Mouse (Mus musculus): ENCODE data around the gene Lama5.

The Lama5 gene

DNA sequence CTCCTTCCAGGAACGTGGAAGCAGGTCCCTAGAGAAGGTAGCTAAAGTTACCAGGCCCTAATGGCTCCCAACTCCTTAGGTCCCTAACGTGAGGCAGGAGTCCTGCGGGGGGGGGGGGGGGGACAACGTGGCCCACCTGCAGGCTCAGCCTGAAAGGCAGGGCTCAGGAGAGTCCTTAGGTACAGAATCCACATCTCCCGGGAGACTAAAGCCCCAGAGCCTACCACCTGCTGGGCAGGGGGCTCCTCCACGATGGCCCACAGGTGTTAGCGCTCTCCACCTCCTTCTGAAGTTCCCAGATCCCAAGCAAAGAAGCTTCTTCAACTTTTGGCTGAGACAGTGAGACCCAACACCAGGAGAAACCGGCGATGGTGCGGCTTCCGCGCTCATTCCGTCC lies 1.0 kb downstream of the Lama5 start:
- DNase-seq (ENCODE audit: low read depth, low spot score) = no peak

DNA sequence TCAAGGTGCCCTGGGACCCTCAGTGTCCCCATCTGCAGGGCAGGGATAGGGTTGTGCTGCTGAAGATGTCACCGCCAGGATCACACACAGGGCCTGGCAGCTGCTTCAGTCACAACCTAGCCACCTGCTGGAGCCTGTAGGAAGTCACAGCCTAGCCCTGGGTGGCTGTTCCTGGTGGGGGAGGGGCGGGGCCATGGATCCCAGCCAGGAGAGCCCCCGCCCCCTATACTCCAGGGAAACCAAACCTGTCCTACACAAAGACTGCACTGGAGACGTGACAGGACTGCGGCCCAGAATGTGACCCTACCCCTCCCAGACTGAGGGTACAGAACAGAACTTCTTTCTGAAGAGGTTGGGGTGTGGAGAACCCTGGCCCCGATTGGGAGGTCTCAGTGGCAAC lies 3.4 kb downstream of the Lama5 start:
- DNase-seq (ENCODE audit: low read depth, low spot score) = no peak

GRCm38 (mm10) chr2:180221051-180221450 lies 4.6 kb downstream of the Lama5 start:
- no peak for DNase-seq (ENCODE audit: low read depth, low spot score)

DNA sequence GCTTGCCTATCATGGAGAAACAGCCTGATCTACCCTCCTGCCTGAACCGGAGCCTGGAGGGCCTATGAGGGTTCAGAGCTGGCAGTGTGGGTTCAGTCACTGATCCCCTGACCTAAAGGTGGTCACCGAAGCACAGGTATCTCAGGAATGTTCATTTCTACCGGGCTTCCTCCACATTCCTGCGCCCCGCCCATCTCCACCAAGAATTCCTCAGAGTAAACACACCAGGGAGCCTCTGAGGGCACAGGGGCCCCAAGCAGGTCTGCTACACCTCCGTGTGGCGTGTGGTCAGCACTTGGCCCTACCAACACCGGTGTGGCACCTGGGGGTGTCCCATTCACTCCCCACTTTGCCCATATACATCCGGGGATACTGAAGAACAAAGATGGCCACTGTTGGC lies 5.5 kb downstream of the Lama5 start:
- DNase-seq (ENCODE audit: low read depth, low spot score) = no peak

DNA sequence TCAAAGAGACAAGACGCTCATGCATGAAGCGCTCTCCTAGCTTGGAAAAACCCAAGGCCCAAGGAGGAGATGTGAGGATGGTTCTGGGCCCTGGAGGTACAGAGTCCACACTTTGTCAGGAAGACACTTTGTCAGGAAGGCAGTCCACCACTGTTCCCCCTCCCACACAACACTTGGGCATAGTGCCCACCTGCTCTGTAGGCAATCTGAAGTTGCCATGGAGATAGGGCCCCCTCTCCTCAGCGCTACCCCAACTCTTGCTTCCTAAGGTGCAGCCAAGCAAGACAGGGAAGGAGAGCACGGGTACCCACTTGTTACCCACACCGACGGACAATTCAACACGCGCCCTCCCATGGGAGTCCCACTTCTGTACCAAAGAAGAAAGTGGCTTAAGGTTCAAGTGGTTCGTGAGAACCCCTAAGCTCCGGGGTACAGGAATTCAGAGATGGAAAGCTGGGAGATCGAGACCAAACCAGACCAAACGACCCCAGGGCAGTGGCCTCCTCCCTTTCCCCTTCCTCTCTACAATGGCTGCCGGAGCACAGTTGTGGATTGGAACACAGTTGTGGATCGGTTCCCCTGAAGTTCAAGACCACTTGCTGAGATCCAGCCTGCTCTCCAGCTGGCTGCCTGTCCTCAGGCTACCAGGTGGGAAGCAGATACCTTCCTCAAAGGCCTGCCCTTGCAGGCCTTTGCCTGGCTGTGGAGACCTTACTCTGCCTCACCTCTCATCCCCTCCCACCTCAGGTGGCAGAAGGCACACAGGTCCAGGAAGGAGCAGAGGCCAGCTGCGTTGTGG lies 6.3 kb downstream of the Lama5 start:
- no peak for DNase-seq (ENCODE audit: low read depth, low spot score)

DNA sequence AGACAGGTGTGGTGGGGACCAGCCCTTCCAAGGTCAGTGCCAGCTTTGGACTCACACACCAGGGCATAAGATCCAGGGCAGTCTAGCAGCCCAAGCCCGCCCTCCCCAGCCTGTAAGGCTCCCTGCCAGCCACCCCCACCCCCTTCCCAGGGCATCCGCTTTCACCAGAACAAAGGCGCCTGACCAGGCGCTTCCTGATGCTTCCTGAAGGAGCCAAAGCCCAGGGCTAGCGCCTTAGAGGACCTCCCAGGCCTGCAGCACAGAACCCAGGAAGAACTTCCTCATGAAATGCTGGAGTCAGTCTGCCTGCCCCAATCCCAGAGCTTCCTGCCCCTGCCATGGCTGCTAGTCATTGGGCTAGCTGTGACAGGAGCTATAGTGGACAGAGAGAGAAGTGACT lies 7.0 kb downstream of the Lama5 start:
- no peak for DNase-seq (ENCODE audit: low read depth, low spot score)

GRCm38 (mm10) chr2:180218241-180218640 lies 7.4 kb downstream of the Lama5 start:
- no peak for DNase-seq (ENCODE audit: low read depth, low spot score)

DNA sequence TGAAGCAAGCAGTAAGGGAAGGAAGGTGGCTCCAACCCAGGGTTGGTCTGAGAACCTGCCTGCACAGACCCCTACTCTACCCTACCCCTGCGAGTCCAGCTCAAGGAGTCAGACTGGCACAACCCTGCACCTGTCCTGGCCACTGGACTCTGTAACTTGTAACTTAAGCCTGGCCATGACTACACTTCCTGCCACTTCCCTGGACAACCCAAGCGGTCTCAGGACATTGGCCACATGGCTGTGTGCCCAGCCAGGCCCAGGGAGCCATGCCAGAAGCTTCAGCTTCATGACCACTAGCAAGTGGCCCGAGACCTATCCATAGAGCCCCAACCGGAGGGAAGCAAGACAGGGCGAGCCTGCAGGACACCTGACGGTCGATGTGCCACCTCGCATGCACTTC lies 8.1 kb downstream of the Lama5 start:
- DNase-seq (ENCODE audit: low read depth, low spot score) = no peak

DNA sequence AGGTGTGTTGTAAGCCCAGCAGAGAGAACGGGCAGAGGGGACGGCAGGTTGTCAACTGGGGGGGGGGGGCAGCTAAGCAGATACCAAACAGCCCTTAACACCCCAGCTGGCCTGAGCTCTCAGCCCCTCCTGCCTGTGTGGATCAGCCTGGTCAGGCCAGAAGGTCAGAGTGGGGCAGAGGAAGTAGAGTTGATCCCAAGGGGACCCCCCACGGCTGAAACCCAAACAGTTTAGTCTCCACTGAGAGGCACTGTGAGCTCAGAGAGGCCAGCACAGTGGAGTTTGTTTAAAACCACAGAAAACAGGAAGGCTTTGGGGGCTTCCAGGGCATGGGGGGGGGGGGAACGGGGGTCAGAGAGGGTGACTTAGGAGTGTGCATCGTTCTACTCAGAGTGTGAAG lies 8.7 kb downstream of the Lama5 start:
- no peak for DNase-seq (ENCODE audit: low read depth, low spot score)

DNA sequence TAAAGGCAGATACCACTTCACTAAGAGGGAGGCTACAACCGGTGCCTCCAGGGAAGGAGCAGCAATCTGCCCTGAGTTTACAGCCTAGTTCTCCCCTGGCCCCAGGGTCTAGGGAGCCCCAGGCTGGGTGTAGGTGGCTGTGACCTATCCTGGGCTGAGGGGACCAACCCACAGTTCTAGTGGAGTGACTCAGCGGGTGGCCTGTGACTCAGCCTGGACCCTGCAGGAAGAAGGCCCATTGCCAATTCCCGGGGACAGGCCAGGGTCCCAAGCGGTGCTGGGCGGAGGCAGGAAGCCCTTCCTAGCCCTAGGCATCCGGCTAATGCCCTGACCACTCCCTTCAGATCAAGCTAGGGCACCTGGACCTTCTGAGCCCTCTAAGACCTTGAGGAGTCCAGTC lies 9.7 kb downstream of the Lama5 start:
- no peak for DNase-seq (ENCODE audit: low read depth, low spot score)

DNA sequence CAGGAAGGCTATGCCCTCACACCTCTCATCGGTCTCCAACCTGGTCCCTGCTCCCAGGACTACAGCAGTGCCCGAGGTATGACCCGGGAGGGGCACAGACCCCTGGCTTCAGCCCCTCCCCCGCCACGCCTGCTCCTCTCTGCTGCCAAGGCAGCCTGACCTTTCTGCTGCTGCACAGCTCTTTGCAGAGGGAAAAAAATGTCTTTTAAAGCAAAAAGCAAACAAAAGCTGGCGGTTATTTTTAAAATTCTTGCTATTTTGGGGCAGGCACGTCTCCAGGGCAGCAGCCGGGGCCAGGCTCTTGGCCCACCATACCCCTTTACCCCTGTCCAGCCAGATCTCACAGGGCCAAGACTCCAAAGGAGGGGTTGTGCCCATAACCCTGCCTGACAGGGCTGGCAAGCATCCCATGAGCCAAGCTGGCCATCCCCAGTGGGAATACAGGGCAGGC lies 10.6 kb downstream of the Lama5 start:
- no peak for DNase-seq (ENCODE audit: low read depth, low spot score)

- DNase-seq (ENCODE audit: low read depth, low spot score) = no peak
Measured at GRCm38 (mm10) chr2:180214352-180214978, 11.2 kb downstream of the Lama5 start.

GRCm38 (mm10) chr2:180212255-180212654 lies 13.4 kb downstream of the Lama5 start:
- DNase-seq (ENCODE audit: low read depth, low spot score) = no peak

DNA sequence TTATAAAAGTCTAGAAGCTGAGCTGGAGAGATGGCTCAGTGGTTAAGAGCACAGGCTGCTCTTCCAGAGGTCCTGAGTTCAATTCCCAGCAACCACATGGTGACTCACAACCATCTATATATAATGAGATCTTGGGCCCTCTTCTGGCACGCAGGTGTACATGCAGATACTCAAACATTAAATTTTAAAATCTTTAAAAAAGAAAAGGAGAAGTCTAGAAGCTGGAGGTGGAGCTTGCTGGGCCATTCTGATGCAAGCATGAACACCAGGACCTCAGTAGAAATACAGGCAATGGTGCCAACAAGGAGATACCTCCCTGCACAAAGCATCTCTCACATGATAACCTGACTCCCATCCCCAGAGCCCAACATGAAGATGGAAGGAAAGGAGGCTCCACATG lies 16.7 kb downstream of the Lama5 start:
- DNase-seq (ENCODE audit: low read depth, low spot score) = no peak

- DNase-seq (ENCODE audit: low read depth, low spot score) = no peak
Measured at GRCm38 (mm10) chr2:180207840-180208239, 17.8 kb downstream of the Lama5 start.

DNA sequence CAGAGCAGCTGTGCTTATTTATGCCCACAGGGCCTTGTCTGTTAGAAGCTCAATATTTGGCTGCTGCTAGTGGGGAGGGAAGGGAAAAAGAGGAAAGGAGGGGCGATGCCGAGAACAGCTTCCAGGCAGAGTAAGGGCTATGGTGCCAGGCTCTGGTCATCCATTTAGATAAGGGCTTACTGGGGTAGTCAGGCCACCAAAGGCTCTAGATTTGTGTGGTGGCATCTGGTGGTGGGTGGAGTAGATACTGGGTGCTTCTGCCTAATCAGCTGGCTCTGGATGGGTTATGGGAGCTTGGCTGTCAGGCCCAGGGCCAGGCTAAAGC lies 19.7 kb downstream of the Lama5 start:
- no peak for DNase-seq (ENCODE audit: low read depth, low spot score)

DNA sequence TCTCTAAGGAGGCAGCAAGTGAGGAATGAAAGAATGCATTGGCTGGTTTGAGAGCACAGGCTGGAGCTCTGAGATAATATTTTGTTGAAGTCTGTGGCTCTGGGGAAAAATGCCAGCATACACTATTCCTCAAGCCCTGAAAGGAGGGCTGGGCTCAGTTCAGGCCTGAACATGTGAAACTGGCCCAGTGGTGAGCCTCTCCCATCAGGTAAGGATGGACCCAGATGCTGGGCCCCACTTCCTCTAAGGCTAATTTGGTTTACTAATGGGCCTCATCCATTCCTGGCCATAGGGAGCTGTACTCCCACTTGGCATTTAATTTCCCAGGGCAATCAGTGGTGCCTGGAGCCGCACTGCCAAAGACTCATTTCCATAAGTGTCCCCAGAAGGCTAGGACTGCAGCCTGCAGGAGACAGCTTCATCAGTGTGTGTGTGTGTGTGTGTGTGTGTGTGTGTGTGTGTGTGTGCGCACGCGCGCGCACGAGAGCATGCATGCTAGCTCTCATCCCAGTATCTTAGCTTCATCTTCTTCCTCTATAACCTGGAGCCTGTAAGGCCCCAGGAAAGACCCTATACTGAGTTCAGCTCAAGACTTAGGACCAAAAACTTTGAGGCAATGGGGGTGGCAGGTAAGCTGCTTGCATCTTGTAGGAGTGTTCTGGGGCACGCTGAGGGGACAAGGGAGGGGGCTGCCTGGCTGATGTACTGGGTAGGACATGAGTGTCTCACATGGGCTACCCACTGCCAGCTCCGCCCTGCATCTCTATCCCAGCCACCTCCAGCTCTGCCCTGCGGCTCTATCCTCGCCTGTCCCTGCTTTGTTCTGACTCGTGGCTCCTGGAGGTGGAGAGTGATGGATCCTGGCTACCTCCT lies 20.3 kb downstream of the Lama5 start:
- no peak for DNase-seq (ENCODE audit: low read depth, low spot score)

DNA sequence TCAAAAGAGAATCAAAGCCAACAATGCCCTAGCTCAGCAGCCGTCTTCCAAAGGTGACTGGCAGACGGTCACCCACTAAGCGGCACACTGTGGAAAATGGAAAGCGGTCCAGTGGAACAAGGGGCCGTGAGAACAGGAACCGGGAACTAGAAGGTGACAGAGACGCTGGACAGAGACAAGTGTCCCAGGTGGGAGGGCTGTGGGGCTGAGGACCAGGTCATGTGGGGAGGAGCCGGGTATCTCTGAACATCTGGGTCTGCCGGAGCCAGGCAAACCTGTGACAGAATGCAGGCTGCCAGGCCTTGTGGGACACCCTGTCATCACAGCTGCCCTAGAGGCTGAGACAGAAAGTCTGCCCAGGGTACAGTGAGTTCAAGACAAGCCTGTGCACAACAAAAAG lies 21.2 kb downstream of the Lama5 start:
- DNase-seq (ENCODE audit: low read depth, low spot score) = no peak

- no peak for DNase-seq (ENCODE audit: low read depth, low spot score)
Measured at GRCm38 (mm10) chr2:180202805-180203204, 22.9 kb downstream of the Lama5 start.

- DNase-seq (ENCODE audit: low read depth, low spot score) = no peak
Measured at GRCm38 (mm10) chr2:180202263-180202662, 23.4 kb downstream of the Lama5 start.

GRCm38 (mm10) chr2:180201303-180201702 lies 24.4 kb downstream of the Lama5 start:
- DNase-seq (ENCODE audit: low read depth, low spot score) = no peak

GRCm38 (mm10) chr2:180200681-180201080 lies 25.0 kb downstream of the Lama5 start:
- DNase-seq (ENCODE audit: low read depth, low spot score) = no peak

GRCm38 (mm10) chr2:180198782-180199181 lies 26.9 kb downstream of the Lama5 start:
- no peak for DNase-seq (ENCODE audit: low read depth, low spot score)

Data from forelimb bud, embryonic 11.5 days (tissue).